Mouse (Mus musculus) midbrain, postnatal 0 days (tissue): Measurements from ENCODE around the gene Csnk1g2. TPM values are rescaled to one million over a fixed set of nuclear protein-coding genes. Genes with fewer than 3 reads are reported as not detected.
"Not testable (repeated sequence)": the region's sequence is repeated elsewhere in the genome, so short reads cannot be mapped to it uniquely, and the experiment has no call there.

Experiments
- ATAC-seq: fragments of 200-750 bp; cut with Nextera tagmentation; 2 replicates; pipeline ENCODE4 v1.8.0; 2017; ENCODE audit warnings: moderate number of reproducible peaks, mild to moderate bottlenecking, moderate TSS enrichment, moderate library complexity; ENCODE audit not compliant: low FRiP score
- DNase-seq: peaks from one replicate; pipeline ENCODE4 v3.0.0-alpha.2; 2015; ENCODE audit warnings: low spot score
- H3K27ac ChIP-seq: fragments of 300-500 bp; sonication (generic); 2 replicates; pipeline ENCODE4 v1.5.1; 2014; ENCODE audit warnings: low read depth, mild to moderate bottlenecking, low read length, mixed read lengths
- H3K27me3 ChIP-seq: fragments of 300-500 bp; sonication (generic); 2 replicates; pipeline ENCODE4 v1.6.1; 2014; ENCODE audit warnings: low read length, control low read depth, mixed read lengths; ENCODE audit not compliant: insufficient read depth
- H3K36me3 ChIP-seq: fragments of 300-500 bp; sonication (generic); 2 replicates; pipeline ENCODE4 v1.6.1; 2014; ENCODE audit warnings: low read length, control low read depth, mixed read lengths; ENCODE audit not compliant: insufficient read depth
- H3K4me1 ChIP-seq: fragments of 300-500 bp; sonication (generic); 2 replicates; pipeline ENCODE4 v1.6.1; 2014; ENCODE audit warnings: mild to moderate bottlenecking, control low read depth, antibody characterized with exemption, low read length, mixed read lengths; ENCODE audit not compliant: insufficient read depth
- H3K4me2 ChIP-seq: fragments of 300-500 bp; sonication (generic); 2 replicates; pipeline ENCODE4 v1.6.1; 2014; ENCODE audit warnings: low read depth, mild to moderate bottlenecking, low read length, mixed read lengths; ENCODE audit not compliant: poor library complexity, severe bottlenecking
- H3K4me3 ChIP-seq: fragments of 300-500 bp; sonication (generic); 2 replicates; pipeline ENCODE4 v1.5.1; 2014; ENCODE audit warnings: low read depth, mild to moderate bottlenecking, low read length, moderate library complexity
- H3K9ac ChIP-seq: fragments of 300-500 bp; sonication (generic); replicated peaks from 2 replicates; pipeline ENCODE4 v1.6.1; 2014; ENCODE audit warnings: mild to moderate bottlenecking, low read length, moderate library complexity, mixed read lengths; ENCODE audit not compliant: poor library complexity, severe bottlenecking
- H3K9me3 ChIP-seq: fragments of 300-500 bp; sonication (generic); 2 replicates; pipeline ENCODE4 v1.6.1; 2016; ENCODE audit warnings: low read length, control low read depth
- CTCF ChIP-seq: IDR thresholded peaks from 2 replicates; pipeline ENCODE4 v1.5.1; 2016; ENCODE audit warnings: antibody characterized with exemption, mild to moderate bottlenecking
- WGBS: fragments of 180-500 bp; shearing (Covaris S2); extraction: QIAGEN DNeasy Blood & Tissue Kit; methylation state at CpG from one replicate; pipeline ENCODE4 v1.1.7; 2014; 5-methylcytosine and 5-hydroxymethylcytosine counted together
- polyA plus RNA-seq: library from polyadenylated mRNA; unstranded; fragments of >200 nt; fragmentation: Nextera tagmentation; extraction: Ambion mirVana; gene quantifications from 2 replicates; pipeline ENCODE4 v1.2.1, GENCODE M21; 2015
- total RNA-seq: library from RNA; depleted of rRNA; stranded (reverse); fragments of >200 nt; gene quantifications from 2 replicates; pipeline ENCODE4 v1.2.3, GENCODE M21; 2014

The Csnk1g2 gene
- total and polyA plus RNA-seq, 2 experiments from 2014 or later, result 93.3 to 146 TPM

GRCm38 (mm10) chr10:80623457-80624191 lies 986 bp downstream of the Csnk1g2 start:
- peak; percentile 25 for DNase-seq
- TF ChIP-seq CTCF, result no peak

GRCm38 (mm10) chr10:80625764-80626163 lies 3.1 kb downstream of the Csnk1g2 start:
- Histone ChIP-seq H3K9ac (no peak overlapping the region), H3K9me3 (no peaks in the 10 kb centered on the region), H3K27me3 (no peaks in the 10 kb centered on the region), H3K4me1 (peaks cover 11% of the 10 kb centered on the region), H3K36me3 (peaks cover 4% of the 10 kb centered on the region; the same call in 1 of the 2 replicates), H3K4me3 (no peak overlapping the region), H3K4me2 (no peak overlapping the region), H3K27ac (no peak overlapping the region)
- 95% methylated on average over 3 of the region's 4 CpGs for WGBS
- DNase-seq (no peak), ATAC-seq (no peak)
- TF ChIP-seq CTCF, result no peak

More at GRCm38 (mm10) chr10:80623457-80624191, 986 bp downstream of the Csnk1g2 start:
- Histone ChIP-seq H3K27ac (peak overlapping the region; percentile 79), H3K9me3 (no peaks in the 10 kb centered on the region), H3K4me2 (peak overlapping the region; percentile 96), H3K36me3 (no peaks in the 10 kb centered on the region), H3K27me3 (no peaks in the 10 kb centered on the region), H3K4me3 (peak overlapping the region; percentile 81), H3K9ac (peak overlapping the region; percentile 91), H3K4me1 (peaks cover 11% of the 10 kb centered on the region)
- 18% methylated on average over 15 of the region's 15 CpGs for WGBS
- no peak for ATAC-seq

GRCm38 (mm10) chr10:80627685-80628084 lies 5.0 kb downstream of the Csnk1g2 start:
- Histone ChIP-seq H3K4me1 (peaks cover 11% of the 10 kb centered on the region), H3K27me3 (no peaks in the 10 kb centered on the region), H3K4me2 (no peak overlapping the region), H3K27ac (no peak overlapping the region), H3K36me3 (peaks cover 4% of the 10 kb centered on the region), H3K9me3 (no peaks in the 10 kb centered on the region), H3K9ac (no peak overlapping the region), H3K4me3 (no peak overlapping the region)
- TF ChIP-seq CTCF, result no peak
- no peak for ATAC-seq
- no peak for DNase-seq
- WGBS, result 60% methylated on average over 2 of the region's 2 CpGs

GRCm38 (mm10) chr10:80628925-80629324 lies 6.3 kb downstream of the Csnk1g2 start:
- ATAC-seq, result no peak
- Histone ChIP-seq H3K9me3 (no peaks in the 10 kb centered on the region), H3K27ac (no peak overlapping the region)

GRCm38 (mm10) chr10:80635345-80635744 lies 12.7 kb downstream of the Csnk1g2 start:
- Histone ChIP-seq H3K27me3 (no peaks in the 10 kb centered on the region), H3K36me3 (peaks cover 63% of the 10 kb centered on the region), H3K9me3 (no peaks in the 10 kb centered on the region), H3K9ac (no peak overlapping the region), H3K4me3 (no peak overlapping the region), H3K27ac (no peak overlapping the region), H3K4me1 (no peaks in the 10 kb centered on the region), H3K4me2 (no peak overlapping the region)
- 89% methylated on average over 6 of the region's 6 CpGs for WGBS
- no peak for TF ChIP-seq CTCF
- no peak for DNase-seq
- ATAC-seq, result no peak

More at GRCm38 (mm10) chr10:80628925-80629324, 6.3 kb downstream of the Csnk1g2 start:
- H3K36me3 ChIP-seq, result peaks cover 4% of the 10 kb centered on the region
- no peak overlapping the region; the same call in 1 of the 2 replicates for H3K9ac ChIP-seq
- H3K4me1 ChIP-seq, result peaks cover 7% of the 10 kb centered on the region
- no peak for DNase-seq
- H3K27me3 ChIP-seq, result no peaks in the 10 kb centered on the region
- H3K4me2 ChIP-seq, result no peak overlapping the region
- no peak for TF ChIP-seq CTCF
- no peak overlapping the region for H3K4me3 ChIP-seq
- WGBS, result 80% methylated on average over 9 of the region's 9 CpGs

- Histone ChIP-seq H3K4me2 (no peak overlapping the region), H3K27ac (no peak overlapping the region), H3K27me3 (no peaks in the 10 kb centered on the region), H3K9me3 (no peaks in the 10 kb centered on the region), H3K4me3 (no peak overlapping the region), H3K4me1 (no peaks in the 10 kb centered on the region), H3K36me3 (peaks cover 53% of the 10 kb centered on the region), H3K9ac (no peak overlapping the region)
- no peak for ATAC-seq
- DNase-seq, result no peak
- no peak for TF ChIP-seq CTCF
- WGBS, result 95% methylated on average over 10 of the region's 10 CpGs
These were observed 24.3 kb downstream of the Csnk1g2 start for GRCm38 (mm10) chr10:80646936-80647335.

GRCm38 (mm10) chr10:80649910-80650309 lies 27.3 kb downstream of the Csnk1g2 start:
- WGBS, result 95% methylated on average over 6 of the region's 6 CpGs
- H3K27ac ChIP-seq, H3K9ac ChIP-seq, H3K27me3 ChIP-seq, H3K4me2 ChIP-seq, ATAC-seq, DNase-seq, H3K4me1 ChIP-seq, H3K9me3 ChIP-seq, H3K4me3 ChIP-seq: not testable (repeated sequence)
- H3K36me3 ChIP-seq, result peaks cover 28% of the 10 kb centered on the region
